Mouse (Mus musculus) heart, adult 2 months (tissue): Measurements from ENCODE around the gene Map3k9.

ENCODE experiments used
- EP300 ChIP-seq: fragments of 200-500 bp; IDR thresholded peaks from 2 replicates; pipeline ENCODE4 v1.6.1; 2011; ENCODE audit warnings: low read depth, low read length, control low read depth; ENCODE audit not compliant: insufficient read depth
- POLR2A ChIP-seq: fragments of 200-500 bp; IDR thresholded peaks from 2 replicates; pipeline ENCODE4 v1.6.1; 2011; ENCODE audit warnings: mild to moderate bottlenecking, low read depth, low read length, control low read depth; ENCODE audit not compliant: insufficient read depth

- TF ChIP-seq POLR2A (no peak), EP300 (no peak)
These were observed 56.2 kb downstream of the Map3k9 start for GRCm38 (mm10) chr12:81724776-81725175.
